Mouse (Mus musculus): Measurements from ENCODE around the gene 1700113H08Rik. TPM values are rescaled to one million over a fixed set of nuclear protein-coding genes. Genes with fewer than 3 reads are reported as not detected.

Gene 1700113H08Rik
- polyA plus RNA-seq, 1 experiment from 2014 or later: not detected

DNA sequence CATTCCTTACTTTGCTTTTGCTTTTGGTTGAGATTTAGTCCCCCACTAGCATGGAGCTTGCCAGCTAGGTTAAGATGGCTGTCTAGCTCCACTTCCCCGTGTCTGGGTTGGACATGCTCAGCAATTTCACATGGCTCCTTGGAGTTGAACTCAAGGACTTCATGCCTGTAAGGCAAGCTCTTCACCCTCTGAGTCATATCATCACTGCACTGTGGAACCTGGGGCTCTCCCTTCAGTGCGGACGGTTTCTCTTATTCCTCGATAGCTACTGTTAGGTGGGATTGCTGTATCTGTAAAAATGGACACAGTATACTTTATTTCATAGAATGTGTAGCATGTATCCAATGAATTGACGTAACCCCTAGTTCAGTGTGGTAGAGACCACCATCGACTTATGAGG lies 93.2 kb downstream of the 1700113H08Rik start:
- H3K9ac ChIP-seq (replicated peaks; ENCODE audit: low read length): no peak overlapping the region
- no peak overlapping the region for H3K4me2 ChIP-seq (replicated peaks; ENCODE audit: low read depth, low read length)
- H3K4me1 ChIP-seq (ENCODE audit: insufficient read depth, low read length): no peaks in the 10 kb centered on the region
- H3K27me3 ChIP-seq (ENCODE audit: insufficient read depth, low read length): no peaks in the 10 kb centered on the region
- no peaks in the 10 kb centered on the region for H3K36me3 ChIP-seq (ENCODE audit: insufficient read depth, low read length)
- no peak overlapping the region for H3K27ac ChIP-seq (ENCODE audit: low read length)
- no peak for ATAC-seq (ENCODE audit: low FRiP score, low TSS enrichment)
- no peak overlapping the region for H3K4me3 ChIP-seq (ENCODE audit: low read length)
- no peaks in the 10 kb centered on the region for H3K9me3 ChIP-seq (ENCODE audit: low read length)
- 91% methylated on average over 6 of the region's 6 CpGs for WGBS

DNA sequence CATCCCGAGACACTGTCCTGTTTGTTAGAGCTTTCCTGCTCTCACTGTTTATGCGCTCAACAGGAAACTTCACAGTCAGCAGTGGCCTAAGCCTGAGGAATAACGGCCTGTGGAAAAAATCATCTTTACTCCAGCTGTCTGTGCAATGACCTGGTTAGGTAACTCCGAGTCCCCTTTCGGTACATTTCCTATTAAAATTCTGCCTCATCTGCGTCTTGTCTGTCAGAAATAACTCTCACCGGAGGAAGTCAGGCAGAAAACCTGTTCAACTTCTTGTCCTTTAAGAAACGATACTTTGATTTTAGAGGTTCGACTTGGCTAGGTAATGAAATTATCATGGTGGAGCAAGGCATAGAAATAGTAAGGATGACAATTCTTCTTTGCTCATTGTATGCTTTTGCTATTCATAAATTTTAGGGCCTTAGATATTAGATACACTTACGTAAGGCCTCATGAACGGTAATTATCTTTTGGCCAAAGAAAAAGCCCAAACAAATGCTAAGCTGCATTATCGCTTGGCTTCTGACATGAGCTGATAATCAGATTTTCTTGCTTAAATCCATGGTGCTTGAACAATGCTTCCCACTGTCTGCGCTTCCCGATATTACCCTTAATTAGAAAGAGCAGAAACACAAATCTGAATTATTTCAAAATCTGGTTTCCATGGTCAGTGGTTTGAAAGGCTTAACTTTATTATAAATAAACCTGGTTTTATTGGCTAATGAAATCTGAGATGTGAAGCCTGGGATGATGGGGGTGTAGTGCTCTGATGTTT lies 96.1 kb downstream of the 1700113H08Rik start:
- no peak overlapping the region for H3K27ac ChIP-seq (ENCODE audit: low read length)
- H3K4me2 ChIP-seq (replicated peaks; ENCODE audit: low read depth, low read length): no peak overlapping the region
- H3K4me1 ChIP-seq (ENCODE audit: insufficient read depth, low read length): no peaks in the 10 kb centered on the region
- no peak for ATAC-seq (ENCODE audit: low FRiP score, low TSS enrichment)
- 74% methylated on average over 14 of the region's 14 CpGs for WGBS
- no peaks in the 10 kb centered on the region for H3K9me3 ChIP-seq (ENCODE audit: low read length)
- no peaks in the 10 kb centered on the region for H3K27me3 ChIP-seq (ENCODE audit: insufficient read depth, low read length)
- no peak overlapping the region for H3K4me3 ChIP-seq (ENCODE audit: low read length)
- no peak overlapping the region for H3K9ac ChIP-seq (replicated peaks; ENCODE audit: low read length)
- no peaks in the 10 kb centered on the region for H3K36me3 ChIP-seq (ENCODE audit: insufficient read depth, low read length)

DNA sequence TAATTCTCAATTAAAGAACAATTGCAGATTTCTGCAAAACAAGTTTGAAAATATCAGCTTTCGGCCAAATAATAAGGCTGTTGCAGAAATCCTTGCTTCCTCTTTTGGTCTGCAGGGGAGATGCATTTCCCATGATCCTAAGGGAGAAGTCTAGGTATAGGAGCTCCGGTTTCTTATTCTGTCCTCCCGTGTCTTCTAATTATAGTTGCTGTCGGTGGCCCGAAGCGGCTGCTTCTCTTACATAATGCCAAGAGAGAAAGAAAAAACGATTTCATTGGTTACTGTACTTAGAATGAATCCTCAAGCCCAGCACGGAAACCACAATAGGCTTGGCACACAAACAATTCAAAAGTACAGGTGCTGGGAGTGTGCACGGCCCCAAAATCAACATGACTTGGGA lies 101.9 kb downstream of the 1700113H08Rik start:
- H3K9me3 ChIP-seq (ENCODE audit: low read length): no peaks in the 10 kb centered on the region
- no peaks in the 10 kb centered on the region for H3K4me1 ChIP-seq (ENCODE audit: insufficient read depth, low read length)
- no peaks in the 10 kb centered on the region for H3K27me3 ChIP-seq (ENCODE audit: insufficient read depth, low read length)
- whole genome bisulfite sequencing: 80% methylated on average over 9 of the region's 9 CpGs
- no peak for ATAC-seq (ENCODE audit: low FRiP score, low TSS enrichment)
- no peak overlapping the region for H3K9ac ChIP-seq (replicated peaks; ENCODE audit: low read length)
- H3K4me2 ChIP-seq (replicated peaks; ENCODE audit: low read depth, low read length): no peak overlapping the region
- no peaks in the 10 kb centered on the region for H3K36me3 ChIP-seq (ENCODE audit: insufficient read depth, low read length)
- H3K27ac ChIP-seq (ENCODE audit: low read length): no peak overlapping the region
- no peak overlapping the region for H3K4me3 ChIP-seq (ENCODE audit: low read length)

DNA sequence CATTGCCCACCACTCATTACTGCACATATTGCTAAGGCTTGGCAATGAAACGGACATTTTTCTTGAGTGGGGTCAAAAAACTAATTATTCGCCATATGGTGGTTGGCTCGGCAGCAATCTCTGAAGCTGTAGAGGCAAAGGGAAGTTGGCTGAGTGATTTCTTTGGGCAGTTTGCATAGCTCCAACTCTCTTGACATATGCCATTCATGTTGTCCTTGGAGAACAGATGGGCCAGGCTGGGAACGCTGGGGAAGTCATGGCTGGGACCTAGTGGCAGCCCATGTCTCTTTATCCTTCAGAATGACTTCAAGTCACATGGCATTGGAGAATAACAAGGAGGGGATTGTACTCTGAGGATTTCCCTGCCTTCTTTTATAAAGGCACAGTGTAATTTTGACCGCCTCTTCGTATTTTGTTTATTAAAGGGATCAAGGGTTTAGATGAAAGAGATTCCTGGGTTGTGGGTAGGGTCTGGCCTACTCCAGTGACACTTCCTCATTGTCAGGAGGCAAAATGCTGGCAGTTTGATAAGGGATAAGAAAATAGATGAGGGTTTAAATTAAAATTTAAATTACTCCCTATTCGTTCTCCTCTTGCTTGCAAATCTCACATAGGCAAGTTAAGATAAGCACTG lies 138.4 kb downstream of the 1700113H08Rik start:
- Histone ChIP-seq H3K4me2 (replicated peaks; ENCODE audit: low read depth, low read length) (no peak overlapping the region), H3K9ac (replicated peaks; ENCODE audit: low read length) (no peak overlapping the region), H3K9me3 (ENCODE audit: low read length) (no peaks in the 10 kb centered on the region), H3K36me3 (ENCODE audit: insufficient read depth, low read length) (no peaks in the 10 kb centered on the region), H3K27ac (ENCODE audit: low read length) (no peak overlapping the region), H3K27me3 (ENCODE audit: insufficient read depth, low read length) (no peaks in the 10 kb centered on the region), H3K4me3 (ENCODE audit: low read length) (no peak overlapping the region), H3K4me1 (ENCODE audit: insufficient read depth, low read length) (no peaks in the 10 kb centered on the region)
- no peak for ATAC-seq (ENCODE audit: low FRiP score, low TSS enrichment)
- 74% methylated on average over 7 of the region's 7 CpGs for WGBS

DNA sequence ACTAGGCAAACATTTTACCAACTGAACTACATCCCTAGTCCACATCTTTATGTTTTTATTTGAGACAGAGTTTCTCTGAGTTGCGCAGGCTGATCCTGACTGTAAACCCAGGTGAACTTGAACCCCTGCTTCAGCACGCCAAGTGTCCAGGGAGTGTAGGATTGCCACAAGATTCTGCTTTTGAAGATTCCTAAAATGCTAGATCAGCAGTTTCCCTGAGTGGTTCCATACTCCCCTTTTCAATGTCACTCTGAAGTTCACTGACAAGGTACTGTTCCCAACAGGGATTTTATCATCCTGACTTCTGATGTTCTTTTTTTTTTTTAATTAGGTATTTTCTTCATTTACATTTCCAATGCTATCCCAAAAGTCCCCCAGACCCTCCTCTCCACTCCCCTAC lies 140.9 kb downstream of the 1700113H08Rik start:
- Histone ChIP-seq H3K9ac (replicated peaks; ENCODE audit: low read length) (no peak overlapping the region), H3K27me3 (ENCODE audit: insufficient read depth, low read length) (no peaks in the 10 kb centered on the region), H3K9me3 (ENCODE audit: low read length) (no peaks in the 10 kb centered on the region), H3K4me1 (ENCODE audit: insufficient read depth, low read length) (no peaks in the 10 kb centered on the region), H3K27ac (ENCODE audit: low read length) (no peak overlapping the region), H3K4me3 (ENCODE audit: low read length) (no peak overlapping the region), H3K36me3 (ENCODE audit: insufficient read depth, low read length) (no peaks in the 10 kb centered on the region), H3K4me2 (replicated peaks; ENCODE audit: low read depth, low read length) (no peak overlapping the region)
- ATAC-seq (ENCODE audit: low FRiP score, low TSS enrichment): no peak
- WGBS: 82% methylated on average over 2 of the region's 2 CpGs

DNA sequence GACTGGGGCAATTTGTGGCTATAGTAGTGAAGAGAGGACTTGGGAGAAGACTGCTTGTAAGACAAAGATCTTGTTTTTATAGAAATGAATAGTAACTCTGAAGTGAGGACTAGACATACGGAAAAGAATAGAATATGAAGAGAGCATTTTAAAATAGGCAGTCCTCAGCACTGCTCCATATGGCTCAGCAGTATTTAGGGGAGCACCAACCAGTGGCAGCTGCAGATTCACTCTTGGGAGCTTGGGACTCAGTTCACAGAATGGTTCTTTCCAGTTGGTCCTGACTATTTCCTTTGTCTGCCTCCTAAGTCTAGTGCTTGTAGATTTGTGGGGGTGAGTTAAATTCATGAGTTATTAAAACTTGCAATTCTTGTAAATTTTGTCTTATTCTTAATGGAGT lies 151.6 kb downstream of the 1700113H08Rik start:
- H3K27me3 ChIP-seq (ENCODE audit: insufficient read depth, low read length): no peaks in the 10 kb centered on the region
- H3K27ac ChIP-seq (ENCODE audit: low read length): no peak overlapping the region
- ATAC-seq (ENCODE audit: low FRiP score, low TSS enrichment): no peak
- WGBS: 89% methylated on average over 1 of the region's 1 CpGs
- no peaks in the 10 kb centered on the region for H3K9me3 ChIP-seq (ENCODE audit: low read length)
- H3K4me3 ChIP-seq (ENCODE audit: low read length): no peak overlapping the region
- no peaks in the 10 kb centered on the region for H3K36me3 ChIP-seq (ENCODE audit: insufficient read depth, low read length)
- H3K9ac ChIP-seq (replicated peaks; ENCODE audit: low read length): no peak overlapping the region
- H3K4me2 ChIP-seq (replicated peaks; ENCODE audit: low read depth, low read length): no peak overlapping the region
- H3K4me1 ChIP-seq (ENCODE audit: insufficient read depth, low read length): no peaks in the 10 kb centered on the region

DNA sequence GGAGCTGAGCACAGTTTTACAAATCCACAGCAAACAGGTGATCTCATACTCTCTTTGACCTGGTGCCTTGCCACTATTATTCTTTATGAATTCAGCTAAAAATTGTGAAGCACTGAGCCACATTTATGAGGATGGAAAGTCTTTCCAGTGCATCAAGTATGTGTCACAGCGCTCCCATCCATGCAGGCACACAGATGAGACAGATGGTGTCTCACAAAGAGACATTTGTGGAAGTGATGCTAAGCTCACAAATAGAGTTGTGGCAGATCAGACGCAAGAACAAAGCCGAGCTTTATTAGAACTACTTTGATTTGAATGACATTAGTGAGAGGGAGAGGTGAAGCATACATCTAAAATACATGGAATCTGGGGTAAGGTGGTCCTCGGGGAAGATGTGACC lies 153.2 kb downstream of the 1700113H08Rik start:
- Histone ChIP-seq H3K4me2 (replicated peaks; ENCODE audit: low read depth, low read length) (no peak overlapping the region), H3K36me3 (ENCODE audit: insufficient read depth, low read length) (no peaks in the 10 kb centered on the region), H3K4me3 (ENCODE audit: low read length) (no peak overlapping the region), H3K4me1 (ENCODE audit: insufficient read depth, low read length) (no peaks in the 10 kb centered on the region), H3K27ac (ENCODE audit: low read length) (no peak overlapping the region), H3K27me3 (ENCODE audit: insufficient read depth, low read length) (no peaks in the 10 kb centered on the region), H3K9ac (replicated peaks; ENCODE audit: low read length) (no peak overlapping the region), H3K9me3 (ENCODE audit: low read length) (no peaks in the 10 kb centered on the region)
- no peak for ATAC-seq (ENCODE audit: low FRiP score, low TSS enrichment)
- WGBS: 90% methylated on average over 4 of the region's 4 CpGs

DNA sequence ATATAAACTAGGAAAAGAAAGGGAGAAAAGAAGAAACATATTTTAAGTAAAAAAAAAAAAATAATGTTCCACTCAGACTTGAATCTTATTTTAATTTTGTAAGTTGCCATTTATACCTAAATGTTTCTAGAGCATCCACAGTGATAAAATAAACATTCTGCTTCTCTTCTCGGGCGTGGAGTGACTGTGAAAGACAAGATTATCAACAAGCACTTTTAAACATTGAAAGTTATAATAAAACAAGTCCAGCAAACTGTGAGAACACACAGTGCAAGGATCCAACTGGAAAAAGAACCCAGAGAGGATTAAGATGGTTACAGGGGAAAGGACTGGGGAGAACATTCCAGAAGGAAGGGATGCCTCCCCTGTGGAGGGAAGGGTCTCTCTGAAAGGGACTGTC lies 155.0 kb downstream of the 1700113H08Rik start:
- Histone ChIP-seq H3K9ac (replicated peaks; ENCODE audit: low read length) (no peak overlapping the region), H3K4me2 (replicated peaks; ENCODE audit: low read depth, low read length) (no peak overlapping the region), H3K36me3 (ENCODE audit: insufficient read depth, low read length) (no peaks in the 10 kb centered on the region), H3K4me1 (ENCODE audit: insufficient read depth, low read length) (no peaks in the 10 kb centered on the region), H3K27ac (ENCODE audit: low read length) (no peak overlapping the region), H3K9me3 (ENCODE audit: low read length) (no peaks in the 10 kb centered on the region), H3K4me3 (ENCODE audit: low read length) (no peak overlapping the region), H3K27me3 (ENCODE audit: insufficient read depth, low read length) (no peaks in the 10 kb centered on the region)
- no peak for ATAC-seq (ENCODE audit: low FRiP score, low TSS enrichment)
- WGBS: 66% methylated on average over 2 of the region's 2 CpGs

DNA sequence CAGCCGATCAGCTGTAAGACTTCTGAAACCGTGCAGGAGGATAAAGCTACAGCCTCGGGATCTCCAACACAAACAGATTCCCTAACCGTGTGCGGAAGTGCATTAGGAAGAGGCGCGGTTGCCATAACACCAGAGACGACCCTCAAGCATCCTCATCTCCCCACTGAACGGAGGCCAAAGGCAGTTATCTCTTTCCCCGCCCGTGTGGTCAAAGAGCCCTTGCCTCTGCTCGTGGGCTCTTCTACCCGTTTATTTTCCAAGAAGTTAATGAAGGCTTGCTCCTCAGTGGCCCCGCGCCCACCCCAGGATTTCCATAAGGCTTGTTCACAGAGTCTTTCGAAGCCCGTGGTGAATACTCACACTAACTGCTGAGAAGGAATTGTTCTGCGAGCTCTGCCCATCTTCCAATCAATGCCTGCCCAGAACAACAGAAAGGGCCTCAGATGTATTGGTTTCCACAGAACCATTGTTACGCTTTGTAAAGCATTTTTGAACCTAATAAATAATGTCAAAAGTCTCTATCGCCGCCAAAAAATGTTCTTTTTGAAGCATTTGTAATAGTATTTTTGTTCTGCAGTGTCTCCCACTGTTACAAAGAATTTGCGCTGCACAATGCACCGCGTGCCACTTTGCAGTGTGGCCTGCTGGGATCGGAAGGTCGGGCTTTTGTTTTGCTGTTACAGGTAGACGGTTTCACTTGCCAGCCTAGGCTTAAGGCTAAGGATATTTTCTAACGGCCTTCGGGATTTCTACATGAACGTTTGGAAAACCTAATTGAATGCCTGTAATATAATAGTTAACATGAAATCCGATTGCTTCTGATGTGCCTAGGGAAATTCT lies 172.4 kb downstream of the 1700113H08Rik start:
- Histone ChIP-seq H3K36me3 (ENCODE audit: insufficient read depth, low read length) (no peaks in the 10 kb centered on the region), H3K27me3 (ENCODE audit: insufficient read depth, low read length) (no peaks in the 10 kb centered on the region), H3K27ac (ENCODE audit: low read length) (no peak overlapping the region), H3K9me3 (ENCODE audit: low read length) (no peaks in the 10 kb centered on the region), H3K9ac (replicated peaks; ENCODE audit: low read length) (no peak overlapping the region), H3K4me1 (ENCODE audit: insufficient read depth, low read length) (no peaks in the 10 kb centered on the region), H3K4me3 (ENCODE audit: low read length) (no peak overlapping the region), H3K4me2 (replicated peaks; ENCODE audit: low read depth, low read length) (no peak overlapping the region)
- ATAC-seq (ENCODE audit: low FRiP score, low TSS enrichment): no peak
- WGBS: 57% methylated on average over 31 of the region's 31 CpGs

Data from kidney, embryonic 16.5 days (tissue).